Mouse (Mus musculus): ENCODE measurements at regions not wholly inside any gene's neighbourhood (a gene's known extent, or its start where the extent isn't known, plus 50 kb on each side); places are given as distances from the start of the nearest gene placed in this dataset.

- TF ChIP-seq POLR2A (IDR thresholded peaks at IDR 0.05; ENCODE audit: low read depth, low read length) (no peak), CTCF (IDR thresholded peaks at IDR 0.05; ENCODE audit: borderline replicate concordance, insufficient read depth, low read length) (no peak)
These were observed 197.3 kb upstream of the Gm6793 start for GRCm38 (mm10) chr8:112212170-112212569.
